Mouse (Mus musculus) frontal cortex, postnatal 14 days (tissue): ENCODE measurements around the gene Dpp9.
"Not testable (repeated sequence)": the region's sequence is repeated elsewhere in the genome, so short reads cannot be mapped to it uniquely, and the experiment has no call there.

Experiments
- DNase-seq, 2 experiments: peaks; one replicate each; pipeline ENCODE4 v3.0.0; 2022; ENCODE audit warnings: low spot score in 2 of 2

The Dpp9 gene

GRCm38 (mm10) chr17:56218377-56219191, at the start of gene Dpp9:
Gene Dpp9 (minus strand): TSS chr17:56218905.
- DNase-seq: peak; percentile 83 to 92

GRCm38 (mm10) chr17:56266271-56266670, 47.6 kb upstream of the Dpp9 start:
- peak in 1 of 2 experiments; percentile 60 for DNase-seq

- no peak for DNase-seq
These were observed 47.2 kb upstream of the Dpp9 start for GRCm38 (mm10) chr17:56265869-56266268.

- no peak for DNase-seq
These were observed 46.3 kb upstream of the Dpp9 start for GRCm38 (mm10) chr17:56265011-56265410.

GRCm38 (mm10) chr17:56264020-56264419, 45.3 kb upstream of the Dpp9 start:
- peak in 1 of 2 experiments; percentile 77 for DNase-seq

GRCm38 (mm10) chr17:56262645-56263094, 44.0 kb upstream of the Dpp9 start:
- DNase-seq: no peak

- DNase-seq: no peak
These were observed 42.5 kb upstream of the Dpp9 start for GRCm38 (mm10) chr17:56261166-56261565.

GRCm38 (mm10) chr17:56259301-56260037, 40.8 kb upstream of the Dpp9 start:
- DNase-seq: no peak

- DNase-seq: not testable (repeated sequence)
These were observed 40.1 kb upstream of the Dpp9 start for GRCm38 (mm10) chr17:56258812-56259211.

GRCm38 (mm10) chr17:56258269-56258668, 39.6 kb upstream of the Dpp9 start:
- DNase-seq: not testable (repeated sequence)

GRCm38 (mm10) chr17:56257181-56257894, 38.6 kb upstream of the Dpp9 start:
- no peak for DNase-seq

- peak; percentile 91 to 96 for DNase-seq
These were observed 37.7 kb upstream of the Dpp9 start, which contains the start of gene Fem1a for GRCm38 (mm10) chr17:56256239-56256881. Gene Fem1a (plus strand): TSS chr17:56256810.

GRCm38 (mm10) chr17:56255863-56256238, 37.1 kb upstream of the Dpp9 start:
- peak; percentile 98 to 99 for DNase-seq

GRCm38 (mm10) chr17:56255429-56255828, 36.7 kb upstream of the Dpp9 start:
- DNase-seq: peak in 1 of 2 experiments; percentile 69

- DNase-seq: no peak
These were observed 36.0 kb upstream of the Dpp9 start for GRCm38 (mm10) chr17:56254695-56255094.

- peak in 1 of 2 experiments; percentile 72 for DNase-seq
These were observed 32.6 kb upstream of the Dpp9 start for GRCm38 (mm10) chr17:56251136-56251829.

GRCm38 (mm10) chr17:56245608-56246007, 26.9 kb upstream of the Dpp9 start:
- DNase-seq: no peak

- DNase-seq: peak; percentile 70 to 72
These were observed 23.1 kb upstream of the Dpp9 start for GRCm38 (mm10) chr17:56241541-56242401.

GRCm38 (mm10) chr17:56233818-56234469, 15.2 kb upstream of the Dpp9 start:
- DNase-seq: peak; percentile 79 to 88
